Mouse (Mus musculus): ENCODE measurements around the gene Sptan1. TPM values are rescaled to one million over a fixed set of nuclear protein-coding genes. Genes with fewer than 3 reads are reported as not detected.
"Not testable (repeated sequence)": the region's sequence is repeated elsewhere in the genome, so short reads cannot be mapped to it uniquely, and the experiment has no call there.

Gene Sptan1
- total RNA-seq, 1 experiment from 2014 or later, result 326 TPM

GRCm38 (mm10) chr2:30051992-30052761 lies 86.8 kb downstream of the Sptan1 start:
- ATAC-seq (replicated peaks; ENCODE audit: insufficient number of reproducible peaks, low FRiP score, low TSS enrichment, poor library complexity, severe bottlenecking), result no peak

GRCm38 (mm10) chr2:30055310-30055709 lies 90.0 kb downstream of the Sptan1 start:
- not testable (repeated sequence) for ATAC-seq (replicated peaks; ENCODE audit: insufficient number of reproducible peaks, low FRiP score, low TSS enrichment, poor library complexity, severe bottlenecking)

- ATAC-seq (replicated peaks; ENCODE audit: insufficient number of reproducible peaks, low FRiP score, low TSS enrichment, poor library complexity, severe bottlenecking), result no peak
Measured at GRCm38 (mm10) chr2:30056736-30057135, 91.4 kb downstream of the Sptan1 start.

- 0 out of 2 replicates have a peak, but pooled peaks have one; percentile 22 for ATAC-seq (replicated peaks; ENCODE audit: insufficient number of reproducible peaks, low FRiP score, low TSS enrichment, poor library complexity, severe bottlenecking)
Measured at GRCm38 (mm10) chr2:30057223-30057904, 92.0 kb downstream of the Sptan1 start, which contains the start of gene Set. Gene Set (plus strand): TSS chr2:30057378.

GRCm38 (mm10) chr2:30058418-30058817 lies 93.1 kb downstream of the Sptan1 start:
- ATAC-seq (replicated peaks; ENCODE audit: insufficient number of reproducible peaks, low FRiP score, low TSS enrichment, poor library complexity, severe bottlenecking), result no peak

- no peak for ATAC-seq (replicated peaks; ENCODE audit: insufficient number of reproducible peaks, low FRiP score, low TSS enrichment, poor library complexity, severe bottlenecking)
Measured at GRCm38 (mm10) chr2:30061215-30062166, 96.1 kb downstream of the Sptan1 start.

- ATAC-seq (replicated peaks; ENCODE audit: insufficient number of reproducible peaks, low FRiP score, low TSS enrichment, poor library complexity, severe bottlenecking), result 0 out of 2 replicates have a peak, but pooled peaks have one; percentile 18
Measured at GRCm38 (mm10) chr2:30062249-30063093, 97.1 kb downstream of the Sptan1 start.

- ATAC-seq (replicated peaks; ENCODE audit: insufficient number of reproducible peaks, low FRiP score, low TSS enrichment, poor library complexity, severe bottlenecking), result no peak
Measured at GRCm38 (mm10) chr2:30063235-30063634, 97.9 kb downstream of the Sptan1 start.

- ATAC-seq (replicated peaks; ENCODE audit: insufficient number of reproducible peaks, low FRiP score, low TSS enrichment, poor library complexity, severe bottlenecking), result no peak
Measured at GRCm38 (mm10) chr2:30063791-30064190, 98.4 kb downstream of the Sptan1 start.

- ATAC-seq (replicated peaks; ENCODE audit: insufficient number of reproducible peaks, low FRiP score, low TSS enrichment, poor library complexity, severe bottlenecking), result no peak
Measured at GRCm38 (mm10) chr2:30064298-30064697, 98.9 kb downstream of the Sptan1 start.

GRCm38 (mm10) chr2:30066046-30066901 lies 100.9 kb downstream of the Sptan1 start:
- ATAC-seq (replicated peaks; ENCODE audit: insufficient number of reproducible peaks, low FRiP score, low TSS enrichment, poor library complexity, severe bottlenecking), result peak; percentile 58

- ATAC-seq (replicated peaks; ENCODE audit: insufficient number of reproducible peaks, low FRiP score, low TSS enrichment, poor library complexity, severe bottlenecking), result no peak
Measured at GRCm38 (mm10) chr2:30067031-30067888, 101.9 kb downstream of the Sptan1 start.

GRCm38 (mm10) chr2:30067962-30068361 lies 102.6 kb downstream of the Sptan1 start:
- ATAC-seq (replicated peaks; ENCODE audit: insufficient number of reproducible peaks, low FRiP score, low TSS enrichment, poor library complexity, severe bottlenecking), result no peak

GRCm38 (mm10) chr2:30072875-30073274 lies 107.5 kb downstream of the Sptan1 start:
- ATAC-seq (replicated peaks; ENCODE audit: insufficient number of reproducible peaks, low FRiP score, low TSS enrichment, poor library complexity, severe bottlenecking), result no peak

GRCm38 (mm10) chr2:30073285-30073684 lies 107.9 kb downstream of the Sptan1 start:
- ATAC-seq (replicated peaks; ENCODE audit: insufficient number of reproducible peaks, low FRiP score, low TSS enrichment, poor library complexity, severe bottlenecking), result no peak

- ATAC-seq (replicated peaks; ENCODE audit: insufficient number of reproducible peaks, low FRiP score, low TSS enrichment, poor library complexity, severe bottlenecking), result no peak
Measured at GRCm38 (mm10) chr2:30075625-30076024, 110.3 kb downstream of the Sptan1 start.
